Mouse (Mus musculus): ENCODE results near the gene Cnn2. TPM values are rescaled to one million over a fixed set of nuclear protein-coding genes. Genes with fewer than 3 reads are reported as not detected.

Gene Cnn2
- polyA plus RNA-seq, 1 experiment from 2014 or later = 43.7 TPM

DNA sequence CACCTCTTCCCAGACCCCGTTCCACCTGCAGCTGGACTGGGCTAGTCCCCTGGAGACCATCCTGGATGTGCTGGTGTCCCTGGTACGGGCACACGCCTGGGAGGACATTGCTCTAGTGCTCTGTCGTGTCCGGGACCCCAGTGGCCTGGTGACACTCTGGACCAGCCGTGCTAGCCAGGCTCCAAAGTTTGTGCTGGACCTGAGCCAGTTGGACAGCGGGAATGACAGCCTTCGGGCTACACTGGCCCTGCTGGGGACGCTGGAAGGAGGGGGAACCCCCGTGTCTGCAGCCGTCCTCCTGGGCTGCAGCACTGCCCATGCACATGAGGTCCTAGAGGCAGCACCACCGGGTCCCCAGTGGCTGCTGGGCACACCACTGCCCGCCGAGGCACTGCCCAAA is 15.6 kb upstream of the Cnn2 start:
- peaks cover 57% of the 10 kb centered on the region for H3K27me3 ChIP-seq
- ATAC-seq (ENCODE audit: low FRiP score) = no peak
- peaks cover 10% of the 10 kb centered on the region for H3K4me1 ChIP-seq (replicated peaks)
- no peak overlapping the region for H3K4me2 ChIP-seq
- H3K9ac ChIP-seq = 0 out of 2 replicates have a peak overlapping the region, but pooled peaks have one; percentile 35
- WGBS = 57% methylated on average over 14 of the region's 14 CpGs
- H3K4me3 ChIP-seq = no peak overlapping the region
- H3K9me3 ChIP-seq = no peaks in the 10 kb centered on the region
- peaks cover 50% of the 10 kb centered on the region for H3K36me3 ChIP-seq
- no peak overlapping the region for H3K27ac ChIP-seq

DNA sequence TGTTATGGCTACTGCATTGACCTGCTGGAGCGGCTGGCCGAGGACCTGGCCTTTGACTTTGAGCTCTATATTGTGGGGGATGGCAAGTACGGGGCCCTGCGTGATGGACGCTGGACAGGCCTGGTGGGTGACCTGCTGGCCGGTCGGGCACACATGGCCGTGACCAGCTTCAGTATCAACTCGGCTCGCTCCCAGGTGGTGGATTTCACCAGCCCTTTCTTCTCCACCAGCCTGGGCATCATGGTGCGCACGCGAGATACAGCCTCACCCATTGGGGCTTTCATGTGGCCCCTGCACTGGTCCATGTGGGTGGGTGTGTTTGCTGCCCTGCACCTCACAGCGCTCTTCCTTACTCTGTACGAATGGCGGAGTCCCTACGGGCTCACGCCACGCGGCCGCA is 14.3 kb upstream of the Cnn2 start:
- no peak overlapping the region for H3K27ac ChIP-seq
- no peak overlapping the region for H3K4me3 ChIP-seq
- H3K4me2 ChIP-seq = no peak overlapping the region
- H3K27me3 ChIP-seq = peaks cover 46% of the 10 kb centered on the region
- H3K36me3 ChIP-seq = peaks cover 56% of the 10 kb centered on the region
- WGBS = 92% methylated on average over 21 of the region's 21 CpGs
- H3K9ac ChIP-seq = no peak overlapping the region
- H3K9me3 ChIP-seq = no peaks in the 10 kb centered on the region
- ATAC-seq (ENCODE audit: low FRiP score) = no peak
- H3K4me1 ChIP-seq (replicated peaks) = peaks cover 10% of the 10 kb centered on the region

DNA sequence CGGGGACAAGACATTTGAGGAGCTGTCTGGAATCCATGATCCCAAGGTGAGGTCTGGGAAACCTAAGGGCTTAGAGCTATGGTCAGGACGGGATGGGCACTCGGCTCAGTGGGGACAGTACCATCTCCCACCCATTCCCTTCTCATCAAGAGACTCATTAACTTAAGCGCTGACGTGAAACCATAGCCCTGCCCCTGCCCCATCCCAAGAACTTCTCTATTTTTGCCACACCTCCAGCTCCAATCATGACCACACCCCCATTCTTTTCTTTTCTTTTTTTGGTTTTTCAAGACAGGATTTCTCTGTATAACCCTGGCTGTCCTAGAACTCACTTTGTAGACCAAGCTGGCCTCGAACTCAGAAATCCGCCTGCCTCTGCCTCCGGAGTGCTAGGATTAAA is 13.7 kb upstream of the Cnn2 start:
- 88% methylated on average over 8 of the region's 8 CpGs for WGBS
- peaks cover 62% of the 10 kb centered on the region for H3K36me3 ChIP-seq
- no peak overlapping the region for H3K9ac ChIP-seq
- peaks cover 11% of the 10 kb centered on the region for H3K4me1 ChIP-seq (replicated peaks)
- no peak for ATAC-seq (ENCODE audit: low FRiP score)
- H3K27ac ChIP-seq = no peak overlapping the region
- H3K27me3 ChIP-seq = peaks cover 40% of the 10 kb centered on the region
- H3K9me3 ChIP-seq = no peaks in the 10 kb centered on the region
- H3K4me2 ChIP-seq = no peak overlapping the region
- H3K4me3 ChIP-seq = no peak overlapping the region

DNA sequence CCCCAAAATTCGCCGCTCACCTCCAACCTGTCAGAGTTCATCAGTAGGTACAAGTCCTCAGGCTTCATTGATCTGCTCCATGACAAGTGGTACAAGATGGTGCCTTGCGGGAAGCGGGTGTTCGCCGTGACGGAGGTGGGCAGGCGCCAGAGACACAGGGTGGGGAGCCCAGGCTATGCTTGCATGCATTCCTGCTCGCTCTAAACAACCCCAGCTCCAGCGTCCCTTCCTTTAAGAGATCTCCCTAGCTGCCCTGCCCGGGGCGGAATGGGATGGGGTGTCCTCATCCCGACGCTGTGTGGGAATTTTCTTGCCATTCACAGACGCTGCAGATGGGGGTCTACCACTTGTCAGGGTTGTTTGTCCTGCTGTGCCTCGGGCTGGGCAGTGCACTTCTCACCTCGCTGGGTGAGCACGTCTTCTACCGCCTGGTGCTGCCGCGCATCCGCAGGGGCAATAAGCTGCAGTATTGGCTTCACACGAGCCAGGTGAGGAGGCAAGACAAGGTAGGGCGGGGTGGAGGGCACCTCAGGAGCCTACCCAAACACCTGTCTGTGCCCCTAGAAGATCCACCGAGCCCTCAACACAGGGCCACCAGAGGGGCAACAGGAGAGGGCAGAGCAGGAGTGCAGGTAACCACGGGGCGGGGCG is 12.2 kb upstream of the Cnn2 start:
- Histone ChIP-seq H3K9ac (no peak overlapping the region), H3K4me2 (no peak overlapping the region), H3K27ac (no peak overlapping the region), H3K27me3 (peaks cover 25% of the 10 kb centered on the region), H3K4me3 (no peak overlapping the region), H3K9me3 (no peaks in the 10 kb centered on the region), H3K36me3 (peaks cover 69% of the 10 kb centered on the region), H3K4me1 (replicated peaks) (peaks cover 18% of the 10 kb centered on the region)
- WGBS = 85% methylated on average over 28 of the region's 28 CpGs
- ATAC-seq (ENCODE audit: low FRiP score) = no peak

DNA sequence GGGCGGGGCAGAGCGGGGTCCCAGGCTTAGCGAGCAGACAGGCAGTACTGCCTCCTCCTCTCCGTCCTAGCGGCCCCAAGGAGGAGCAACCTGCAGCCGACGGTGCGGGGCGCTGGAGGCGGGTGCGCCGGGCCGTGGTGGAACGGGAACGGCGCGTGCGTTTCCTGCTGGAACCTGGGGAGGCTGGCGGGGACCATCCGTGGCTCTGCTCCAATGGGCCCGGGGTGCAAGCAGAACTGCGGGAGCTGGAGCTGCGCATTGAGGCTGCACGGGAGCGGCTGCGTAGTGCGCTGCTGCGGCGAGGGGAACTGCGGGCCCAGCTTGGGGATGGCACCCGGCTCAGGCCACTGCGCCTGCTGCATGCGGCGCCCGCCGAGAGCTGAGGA is 11.7 kb upstream of the Cnn2 start:
- Histone ChIP-seq H3K9ac (no peak overlapping the region), H3K4me3 (no peak overlapping the region), H3K36me3 (peaks cover 71% of the 10 kb centered on the region), H3K27me3 (peaks cover 20% of the 10 kb centered on the region), H3K4me1 (replicated peaks) (peaks cover 21% of the 10 kb centered on the region), H3K9me3 (no peaks in the 10 kb centered on the region), H3K4me2 (no peak overlapping the region), H3K27ac (no peak overlapping the region)
- ATAC-seq (ENCODE audit: low FRiP score) = no peak
- WGBS = 68% methylated on average over 36 of the region's 36 CpGs

DNA sequence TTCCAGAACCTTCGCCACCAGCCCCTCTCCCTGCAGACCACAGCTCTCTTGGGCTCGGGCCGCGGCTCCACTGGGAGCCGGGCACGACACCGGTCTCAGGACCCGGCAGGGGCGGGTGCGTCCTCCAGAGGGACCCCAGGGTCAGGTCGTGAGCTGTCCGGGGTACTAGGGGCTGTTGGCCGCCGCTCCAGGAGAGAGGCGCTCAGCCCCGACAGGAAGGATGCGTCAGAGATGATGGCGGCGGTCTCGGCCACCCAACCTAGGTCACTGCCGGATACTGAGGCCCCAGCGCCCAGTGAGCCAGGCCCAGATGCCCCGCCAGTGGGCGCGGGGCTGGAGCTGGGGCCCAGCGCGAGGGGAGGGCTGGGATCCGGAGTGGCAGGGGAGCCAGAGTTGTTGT is 11.1 kb upstream of the Cnn2 start:
- Histone ChIP-seq H3K9ac (no peak overlapping the region), H3K36me3 (peaks cover 71% of the 10 kb centered on the region), H3K4me1 (replicated peaks) (peaks cover 26% of the 10 kb centered on the region), H3K27me3 (peaks cover 14% of the 10 kb centered on the region), H3K4me3 (no peak overlapping the region), H3K27ac (no peak overlapping the region), H3K4me2 (no peak overlapping the region), H3K9me3 (no peaks in the 10 kb centered on the region)
- no peak for ATAC-seq (ENCODE audit: low FRiP score)
- 81% methylated on average over 28 of the region's 28 CpGs for WGBS

DNA sequence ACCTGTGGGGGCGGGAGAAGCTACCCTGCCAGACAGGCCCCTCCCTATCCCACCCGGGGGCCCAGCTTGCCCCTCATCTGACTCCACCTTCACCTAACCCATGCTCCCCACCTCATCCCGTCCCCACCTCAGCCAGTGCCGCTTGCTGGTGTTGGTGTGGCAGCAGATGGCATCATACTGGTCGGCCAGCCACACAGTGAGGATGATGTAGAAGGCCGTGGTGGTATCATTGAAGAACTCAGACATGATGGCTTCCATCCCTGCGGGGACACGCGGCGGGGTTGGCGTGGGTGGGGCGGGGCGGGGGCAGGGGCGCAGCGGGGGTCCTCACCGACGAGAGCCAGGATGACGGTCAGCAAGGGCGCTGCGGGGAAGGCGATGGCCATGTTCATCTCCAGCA is 10.3 kb upstream of the Cnn2 start:
- ATAC-seq (ENCODE audit: low FRiP score) = no peak
- WGBS = 98% methylated on average over 21 of the region's 21 CpGs
- H3K4me1 ChIP-seq (replicated peaks) = peaks cover 33% of the 10 kb centered on the region
- H3K9ac ChIP-seq = no peak overlapping the region
- H3K4me3 ChIP-seq = no peak overlapping the region
- H3K27me3 ChIP-seq = peaks cover 6% of the 10 kb centered on the region
- H3K4me2 ChIP-seq = no peak overlapping the region
- no peak overlapping the region for H3K27ac ChIP-seq
- H3K9me3 ChIP-seq = no peaks in the 10 kb centered on the region
- peaks cover 71% of the 10 kb centered on the region for H3K36me3 ChIP-seq

DNA sequence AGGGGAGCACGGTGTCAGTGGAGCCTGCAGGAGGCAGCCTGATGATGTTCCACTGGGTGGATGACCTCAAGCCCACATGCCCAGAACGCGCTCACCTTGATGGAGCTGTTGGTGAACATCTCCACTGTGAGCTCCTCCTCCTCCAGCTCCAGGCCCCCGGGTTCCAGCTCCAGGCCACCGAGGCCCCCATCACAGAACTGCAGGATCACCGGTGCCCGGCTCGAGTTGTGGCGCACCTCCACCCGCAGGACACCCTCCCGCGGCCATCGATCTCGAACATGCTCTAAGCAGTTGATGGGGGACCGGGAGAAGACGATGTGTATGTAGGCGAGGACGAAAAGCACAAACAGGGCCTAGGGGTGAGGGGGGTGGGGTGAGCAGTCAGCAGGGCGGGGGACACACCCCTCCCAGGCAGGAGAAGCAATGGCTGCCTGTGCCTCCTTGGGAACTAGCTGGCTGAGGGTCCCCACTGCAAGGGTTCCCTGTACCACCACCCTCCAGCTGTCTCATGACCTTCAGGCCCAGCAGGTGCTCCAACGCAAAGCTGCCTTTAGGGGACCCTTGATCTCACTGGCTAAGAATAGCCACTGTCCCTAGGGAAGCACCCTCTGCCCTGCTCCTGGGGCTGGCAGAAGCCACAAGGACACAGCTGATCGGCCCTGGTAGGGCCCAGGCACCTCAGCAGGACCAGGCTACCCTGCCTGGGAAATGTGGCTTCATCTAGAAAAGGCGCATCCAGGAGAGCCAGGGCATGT is 8.8 kb upstream of the Cnn2 start:
- no peak overlapping the region for H3K4me3 ChIP-seq
- peaks cover 39% of the 10 kb centered on the region for H3K4me1 ChIP-seq (replicated peaks)
- no peak for ATAC-seq (ENCODE audit: low FRiP score)
- H3K9ac ChIP-seq = peak overlapping the region; percentile 35; the same call in 1 of the 2 replicates
- 93% methylated on average over 22 of the region's 22 CpGs for WGBS
- no peaks in the 10 kb centered on the region for H3K9me3 ChIP-seq
- no peaks in the 10 kb centered on the region for H3K27me3 ChIP-seq
- peaks cover 60% of the 10 kb centered on the region for H3K36me3 ChIP-seq
- H3K4me2 ChIP-seq = no peak overlapping the region
- H3K27ac ChIP-seq = no peak overlapping the region

DNA sequence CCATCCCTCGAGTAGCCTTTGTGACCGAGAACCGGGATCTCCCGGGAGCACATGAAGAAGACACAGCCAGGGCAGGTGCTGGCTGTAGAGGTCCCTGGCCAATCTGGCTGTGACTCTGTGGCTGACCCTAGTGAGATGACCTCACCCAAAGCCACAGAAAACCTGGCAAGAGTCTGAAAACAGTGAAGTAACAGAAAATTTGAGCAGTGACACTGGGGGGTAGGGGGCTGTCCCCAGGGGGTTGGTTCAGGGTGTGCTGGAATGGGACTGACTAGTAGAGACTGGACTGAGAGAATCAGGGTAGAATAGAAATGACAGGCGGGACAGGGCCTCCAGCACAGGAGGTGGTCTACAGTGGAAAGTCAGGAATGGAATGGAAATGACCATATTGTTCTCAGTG is 5.2 kb upstream of the Cnn2 start:
- peaks cover 60% of the 10 kb centered on the region for H3K4me1 ChIP-seq (replicated peaks)
- no peaks in the 10 kb centered on the region for H3K9me3 ChIP-seq
- peaks cover 23% of the 10 kb centered on the region for H3K36me3 ChIP-seq
- peaks cover 16% of the 10 kb centered on the region for H3K27me3 ChIP-seq
- no peak for ATAC-seq (ENCODE audit: low FRiP score)
- H3K4me3 ChIP-seq = peak overlapping the region; percentile 76
- H3K4me2 ChIP-seq = peak overlapping the region; percentile 96
- H3K27ac ChIP-seq = peak overlapping the region; percentile 90
- WGBS = 77% methylated on average over 5 of the region's 5 CpGs
- H3K9ac ChIP-seq = peak overlapping the region; percentile 91

DNA sequence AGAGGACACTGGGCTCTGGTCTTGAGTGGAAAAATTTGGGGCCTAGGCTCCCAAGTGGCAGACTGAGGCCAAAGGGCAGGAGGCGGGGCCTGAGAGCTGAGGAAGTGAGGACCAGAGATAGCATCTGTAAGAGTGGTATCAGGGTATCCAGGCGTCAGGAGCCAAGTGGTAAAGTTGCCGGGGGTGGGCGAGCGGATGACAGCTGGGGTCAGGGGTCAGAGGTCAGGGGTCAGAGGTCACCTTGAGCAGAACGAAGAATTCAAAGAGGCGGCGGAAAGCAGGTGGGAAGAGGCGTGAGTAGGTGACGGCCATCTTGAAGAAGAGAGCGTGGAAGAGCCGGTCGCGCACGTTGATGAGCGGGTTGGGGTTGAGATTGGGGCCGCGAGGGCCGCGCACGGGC is 4.7 kb upstream of the Cnn2 start:
- peak overlapping the region; percentile 96 for H3K4me2 ChIP-seq
- no peaks in the 10 kb centered on the region for H3K9me3 ChIP-seq
- no peak for ATAC-seq (ENCODE audit: low FRiP score)
- H3K4me3 ChIP-seq = peak overlapping the region; percentile 76
- peak overlapping the region; percentile 91 for H3K9ac ChIP-seq
- under 1% methylated on average over 16 of the region's 21 CpGs for WGBS
- H3K4me1 ChIP-seq (replicated peaks) = peaks cover 64% of the 10 kb centered on the region
- H3K27ac ChIP-seq = peak overlapping the region; percentile 90
- H3K36me3 ChIP-seq = peaks cover 19% of the 10 kb centered on the region
- H3K27me3 ChIP-seq = peaks cover 20% of the 10 kb centered on the region

DNA sequence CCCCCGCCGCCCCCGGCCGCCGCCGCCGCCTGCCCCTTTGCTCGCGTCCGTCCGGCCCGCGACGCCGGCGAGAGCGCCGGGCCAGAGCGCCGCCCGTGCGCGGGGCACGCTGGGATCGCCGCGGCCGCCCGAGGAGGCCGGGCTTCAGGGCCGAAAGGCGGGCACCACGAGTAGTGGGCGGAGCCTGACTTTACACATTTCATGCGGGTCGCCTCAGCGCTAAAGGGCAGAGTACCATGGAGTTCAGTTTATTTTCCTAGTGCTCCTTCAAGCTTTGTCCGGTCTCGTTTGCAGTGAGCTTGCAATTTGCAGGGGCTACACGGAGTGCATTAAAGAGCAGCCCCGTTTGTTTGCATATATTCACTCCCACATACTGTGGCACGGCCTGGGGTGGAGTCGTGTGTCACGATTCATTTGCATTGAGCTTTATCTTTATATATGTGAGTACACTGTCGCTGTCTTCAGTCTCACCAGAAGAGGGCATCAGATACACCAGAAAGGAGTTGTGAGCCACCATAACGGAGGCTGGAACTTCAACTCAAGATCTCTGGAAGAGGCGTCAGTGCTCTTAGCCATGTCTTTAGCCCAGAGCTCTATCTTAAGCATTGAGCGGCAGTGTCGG is 4.1 kb upstream of the Cnn2 start, which contains the start of gene Tmem259:
Gene Tmem259, minus strand, starts transcription at position 136 of the 622 bp plus-strand sequence.
- ATAC-seq (ENCODE audit: low FRiP score) = peak; percentile 84
- peak within 1 kb of the TSS; percentile 96 for H3K4me2 ChIP-seq
- H3K4me1 ChIP-seq (replicated peaks) = peaks cover 69% of the 10 kb centered on the region
- peak within 1 kb of the TSS; percentile 91 for H3K9ac ChIP-seq
- H3K27ac ChIP-seq = peak within 1 kb of the TSS; percentile 90
- H3K9me3 ChIP-seq = no peaks in the 10 kb centered on the region
- under 1% methylated on average over 46 of the region's 49 CpGs for WGBS
- H3K36me3 ChIP-seq = peaks cover 12% of the 10 kb centered on the region
- H3K27me3 ChIP-seq = peaks cover 27% of the 10 kb centered on the region
- peak within 1 kb of the TSS; percentile 76 for H3K4me3 ChIP-seq

DNA sequence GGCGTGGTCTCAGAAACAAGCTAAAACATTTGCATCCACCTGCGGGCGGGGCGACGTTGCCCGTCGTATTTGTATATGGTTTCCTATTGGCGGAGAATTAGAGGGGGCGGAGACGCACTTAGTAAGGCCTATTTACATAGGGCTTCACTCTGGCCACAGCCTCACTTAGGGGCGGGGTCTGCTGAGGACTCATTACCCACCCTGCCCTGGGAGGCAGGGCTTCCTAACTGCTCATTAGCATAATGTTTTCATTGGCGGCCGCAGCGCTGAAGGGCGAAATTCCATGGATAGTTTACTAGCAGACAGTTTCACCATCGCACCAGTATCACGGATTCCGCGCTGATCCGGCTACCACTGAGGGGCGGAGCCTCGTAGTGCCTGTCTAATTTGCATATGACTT is 3.5 kb upstream of the Cnn2 start:
- peak; percentile 93 for ATAC-seq (ENCODE audit: low FRiP score)
- Histone ChIP-seq H3K27me3 (peaks cover 32% of the 10 kb centered on the region), H3K4me3 (peak overlapping the region; percentile 76), H3K36me3 (peaks cover 7% of the 10 kb centered on the region), H3K9ac (peak overlapping the region; percentile 91), H3K27ac (peak overlapping the region; percentile 90), H3K4me2 (peak overlapping the region; percentile 96), H3K9me3 (no peaks in the 10 kb centered on the region), H3K4me1 (replicated peaks) (peaks cover 66% of the 10 kb centered on the region)
- WGBS = under 1% methylated on average over 22 of the region's 22 CpGs
